Mouse (Mus musculus) megakaryocyte, embryonic 14.5 days (primary cell): ENCODE results near the gene Tbx20. TPM values are rescaled to one million over a fixed set of nuclear protein-coding genes. Genes with fewer than 3 reads are reported as not detected.
A peak's percentile ranks its signal among the peaks of the same experiment; 100 is the strongest.

Experiments
- H3K27me3 ChIP-seq: replicated peaks from 2 replicates; pipeline ENCODE3; 2012; ENCODE audit warnings: inconsistent platforms
- H3K36me3 ChIP-seq: replicated peaks from 2 replicates; pipeline ENCODE3; 2012; ENCODE audit warnings: low read length, inconsistent platforms, mixed read lengths
- H3K4me1 ChIP-seq: 2 replicates; pipeline ENCODE4 v1.6.1; 2012; ENCODE audit warnings: inconsistent platforms
- H3K4me3 ChIP-seq: replicated peaks from 2 replicates; pipeline ENCODE3; 2012; ENCODE audit warnings: moderate library complexity, mild to moderate bottlenecking, inconsistent platforms
- H3K9me3 ChIP-seq: 2 replicates; pipeline ENCODE4 v1.6.1; 2012; ENCODE audit warnings: inconsistent platforms
- FLI1 ChIP-seq: IDR thresholded peaks from 2 replicates; pipeline ENCODE4 v1.6.1; 2012; ENCODE audit warnings: low read length, inconsistent platforms, mixed read lengths
- GATA1 ChIP-seq: IDR thresholded peaks from 3 replicates; pipeline ENCODE4 v1.6.1; 2012; ENCODE audit warnings: mixed read lengths, low read length, inconsistent platforms, borderline replicate concordance
- polyA plus RNA-seq: library from polyadenylated mRNA; stranded (reverse); fragments of >175 nt; gene quantifications from 2 replicates; pipeline ENCODE4 v1.2.3, GENCODE M21; 2012; ENCODE audit warnings: low replicate concordance; ENCODE audit not compliant: insufficient read depth

Tbx20 gene
- polyA plus RNA-seq, 1 experiment: not detected

- H3K9me3 ChIP-seq: peaks cover 12% of the 10 kb centered on the region
- peak overlapping the region; percentile 91 for H3K4me3 ChIP-seq
- H3K36me3 ChIP-seq: no peaks in the 10 kb centered on the region
- peaks cover 24% of the 10 kb centered on the region for H3K4me1 ChIP-seq
- no peak for TF ChIP-seq FLI1
- TF ChIP-seq GATA1: no peak
- peaks cover 74% of the 10 kb centered on the region for H3K27me3 ChIP-seq
Measured at GRCm38 (mm10) chr9:24770149-24770940, 3.8 kb downstream of the Tbx20 start.

GRCm38 (mm10) chr9:24769611-24770010 is 4.5 kb downstream of the Tbx20 start:
- Histone ChIP-seq H3K27me3 (peaks cover 67% of the 10 kb centered on the region), H3K4me1 (peaks cover 24% of the 10 kb centered on the region), H3K9me3 (peaks cover 11% of the 10 kb centered on the region), H3K36me3 (no peaks in the 10 kb centered on the region), H3K4me3 (peak overlapping the region; percentile 59)
- no peak for TF ChIP-seq FLI1
- TF ChIP-seq GATA1: no peak

GRCm38 (mm10) chr9:24767056-24767455 is 7.0 kb downstream of the Tbx20 start:
- Histone ChIP-seq H3K27me3 (peaks cover 47% of the 10 kb centered on the region), H3K9me3 (no peaks in the 10 kb centered on the region; the same call in 1 of the 2 replicates), H3K36me3 (no peaks in the 10 kb centered on the region), H3K4me1 (peaks cover 13% of the 10 kb centered on the region), H3K4me3 (no peak overlapping the region)
- TF ChIP-seq FLI1: no peak
- TF ChIP-seq GATA1: no peak

GRCm38 (mm10) chr9:24765572-24765971 is 8.5 kb downstream of the Tbx20 start:
- no peak overlapping the region for H3K4me3 ChIP-seq
- H3K27me3 ChIP-seq: peaks cover 32% of the 10 kb centered on the region
- no peaks in the 10 kb centered on the region for H3K36me3 ChIP-seq
- H3K9me3 ChIP-seq: no peaks in the 10 kb centered on the region; the same call in 1 of the 2 replicates
- H3K4me1 ChIP-seq: peaks cover 10% of the 10 kb centered on the region
- TF ChIP-seq FLI1 (no peak), GATA1 (no peak)

GRCm38 (mm10) chr9:24760461-24760860 is 13.6 kb downstream of the Tbx20 start:
- no peak for TF ChIP-seq FLI1
- TF ChIP-seq GATA1: no peak
- Histone ChIP-seq H3K36me3 (no peaks in the 10 kb centered on the region), H3K9me3 (no peaks in the 10 kb centered on the region), H3K27me3 (peaks cover 5% of the 10 kb centered on the region), H3K4me3 (peak overlapping the region; percentile 42), H3K4me1 (no peaks in the 10 kb centered on the region)

- Histone ChIP-seq H3K36me3 (no peaks in the 10 kb centered on the region), H3K9me3 (no peaks in the 10 kb centered on the region)
- TF ChIP-seq FLI1 (no peak), GATA1 (no peak)
Measured at GRCm38 (mm10) chr9:24744958-24745357, 29.1 kb downstream of the Tbx20 start.

GRCm38 (mm10) chr9:24701246-24701645 is 72.9 kb downstream of the Tbx20 start:
- Histone ChIP-seq H3K9me3 (peaks cover 10% of the 10 kb centered on the region; the same call in 1 of the 2 replicates), H3K27me3 (peaks cover 7% of the 10 kb centered on the region), H3K36me3 (no peaks in the 10 kb centered on the region), H3K4me1 (peaks cover under 1% of the 10 kb centered on the region), H3K4me3 (no peak overlapping the region)
- TF ChIP-seq FLI1: no peak
- TF ChIP-seq GATA1: no peak

More at GRCm38 (mm10) chr9:24744958-24745357, 29.1 kb downstream of the Tbx20 start:
- Histone ChIP-seq H3K4me3 (no peak overlapping the region), H3K27me3 (no peaks in the 10 kb centered on the region), H3K4me1 (no peaks in the 10 kb centered on the region)

GRCm38 (mm10) chr9:24696405-24696778 is 77.7 kb downstream of the Tbx20 start:
- Histone ChIP-seq H3K27me3 (peaks cover 17% of the 10 kb centered on the region), H3K36me3 (no peaks in the 10 kb centered on the region), H3K4me1 (peaks cover 7% of the 10 kb centered on the region), H3K9me3 (peaks cover 15% of the 10 kb centered on the region; the same call in 1 of the 2 replicates), H3K4me3 (peak overlapping the region; percentile 85)
- TF ChIP-seq GATA1 (no peak), FLI1 (no peak)

- H3K27me3 ChIP-seq: peaks cover 17% of the 10 kb centered on the region
- H3K4me1 ChIP-seq: peaks cover 7% of the 10 kb centered on the region
- no peaks in the 10 kb centered on the region for H3K36me3 ChIP-seq
- H3K9me3 ChIP-seq: peaks cover 15% of the 10 kb centered on the region; the same call in 1 of the 2 replicates
- peak within 1 kb of the TSS; percentile 85 for H3K4me3 ChIP-seq
- TF ChIP-seq GATA1 (no peak), FLI1 (no peak)
Measured at GRCm38 (mm10) chr9:24695700-24696404, 78.3 kb downstream of the Tbx20 start, which contains the start of gene Dpy19l2. Gene Dpy19l2, minus strand, starts transcription at chr9:24696293.

Other genes with a start within 250 kb of the Tbx20 start
- gene Cypt4, start 149.1 kb downstream of the Tbx20 start, polyA plus RNA-seq: not detected in 2 replicates
- not detected in 2 replicates for gene Dpy19l2, start 78.0 kb downstream of the Tbx20 start, polyA plus RNA-seq